Mouse (Mus musculus) adrenal gland, postnatal 36 days (tissue): ENCODE data around the gene Pla2g1b. TPM values are rescaled to one million over a fixed set of nuclear protein-coding genes. Genes with fewer than 3 reads are reported as not detected.

Experiments used
- DNase-seq, 2 experiments: peaks; one replicate each; pipeline ENCODE4 v3.0.0; 2021; ENCODE audit warnings: mixed read lengths in 1 of 2
- total RNA-seq, 2 experiments: library from RNA; stranded (reverse); gene quantifications; 2 replicates each; pipeline ENCODE4 v1.2.3; 2021

Pla2g1b gene
- total RNA-seq, 2 experiments from 2014 or later = not detected

GRCm38 (mm10) chr5:115522981-115523499 is 57.0 kb downstream of the Pla2g1b start:
- no peak for DNase-seq

- no peak for DNase-seq
These were observed 57.9 kb downstream of the Pla2g1b start for GRCm38 (mm10) chr5:115523971-115524370.

Other genes with a start within 250 kb of the Pla2g1b start
- 10 to 100 TPM; 76.3 to 85.9 TPM for gene Pop5, start 230.4 kb upstream of the Pla2g1b start, total RNA-seq
- gene Rnf10, start 193.4 kb upstream of the Pla2g1b start, total RNA-seq = 100 to 1,000 TPM; 232 to 275 TPM
- gene Coq5, start 186.6 kb upstream of the Pla2g1b start, total RNA-seq = 10 to 100 TPM; 54.2 to 61.9 TPM
- gene Dynll1, start 165.3 kb upstream of the Pla2g1b start, total RNA-seq = 100 to 1,000 TPM; 211 to 322 TPM
- 10 to 100 TPM; 73.7 to 77.0 TPM for gene Srsf9, start 139.1 kb upstream of the Pla2g1b start, total RNA-seq
- gene Gatc, start 125.1 kb upstream of the Pla2g1b start, total RNA-seq = 10 to 100 TPM; 17.7 to 21.7 TPM
- 10 to 100 TPM; 32.4 to 47.5 TPM for gene Triap1, start 125.0 kb upstream of the Pla2g1b start, total RNA-seq
- 1,000 to 10,000 TPM; 1,319 to 1,418 TPM for gene Cox6a1, start 117.3 kb upstream of the Pla2g1b start, total RNA-seq
- gene Msi1, start 36.7 kb upstream of the Pla2g1b start, total RNA-seq = 10 to 100 TPM; 15.7 to 18.5 TPM
- gene Sirt4, start 18.5 kb downstream of the Pla2g1b start, total RNA-seq = 10 to 100 TPM; 20.8 to 22.6 TPM
- gene Pxn, start 40.4 kb downstream of the Pla2g1b start, total RNA-seq = 10 to 100 TPM; 33.5 to 54.2 TPM
- gene Rplp0, start 93.2 kb downstream of the Pla2g1b start, total RNA-seq = 100 to 1,000 TPM; 829 to 906 TPM
- gene Gcn1l1, start 99.0 kb downstream of the Pla2g1b start, total RNA-seq = 10 to 100 TPM; 53.9 to 69.5 TPM
- 10 to 100 TPM; 62.9 to 68.8 TPM for gene Rab35, start 165.6 kb downstream of the Pla2g1b start, total RNA-seq